Mouse (Mus musculus) testis, adult 2 months (tissue): ENCODE measurements around the gene Rprd1b. TPM values are rescaled to one million over a fixed set of nuclear protein-coding genes. Genes with fewer than 3 reads are reported as not detected.
A peak's percentile ranks its signal among the peaks of the same experiment; 100 is the strongest.

Source experiments
- H3K27ac ChIP-seq: fragments of 200-500 bp; 2 replicates; pipeline ENCODE4 v1.5.1; 2012; ENCODE audit warnings: low read depth, low read length; ENCODE audit not compliant: control insufficient read depth, insufficient read depth
- H3K27me3 ChIP-seq: fragments of 200-500 bp; 2 replicates; pipeline ENCODE4 v1.6.1; 2012; ENCODE audit warnings: mild to moderate bottlenecking, low read length, moderate library complexity; ENCODE audit not compliant: control insufficient read depth, insufficient read depth
- H3K36me3 ChIP-seq: fragments of 200-500 bp; 2 replicates; pipeline ENCODE4 v1.6.1; 2012; ENCODE audit warnings: mild to moderate bottlenecking, low read length; ENCODE audit not compliant: control insufficient read depth, insufficient read depth
- H3K4me1 ChIP-seq: fragments of 200-500 bp; 2 replicates; pipeline ENCODE4 v1.6.1; 2012; ENCODE audit warnings: low read length; ENCODE audit not compliant: control insufficient read depth, insufficient read depth
- H3K4me3 ChIP-seq: fragments of 200-500 bp; 2 replicates; pipeline ENCODE4 v1.5.1; 2012; ENCODE audit warnings: low read depth, mild to moderate bottlenecking, low read length, moderate library complexity, mixed read lengths; ENCODE audit not compliant: control insufficient read depth
- CTCF ChIP-seq: fragments of 200-500 bp; IDR thresholded peaks from 2 replicates; pipeline ENCODE4 v1.5.1; 2012; ENCODE audit warnings: low read depth, mild to moderate bottlenecking, inconsistent platforms, low read length, moderate library complexity; ENCODE audit not compliant: control insufficient read depth, insufficient read depth, insufficient replicate concordance
- POLR2A ChIP-seq: fragments of 200-500 bp; IDR thresholded peaks from 2 replicates; pipeline ENCODE4 v1.6.1; 2012; ENCODE audit warnings: low read depth, mild to moderate bottlenecking, inconsistent platforms, low read length, moderate library complexity; ENCODE audit not compliant: control insufficient read depth
- polyA plus RNA-seq: library from polyadenylated mRNA; depleted of rRNA; stranded (reverse); fragments of >200 nt; gene quantifications from 2 replicates; pipeline ENCODE4 v1.2.3, GENCODE M21; 2012; rRNA removed

Rprd1b gene
- 7.2 and 7.3 TPM in 2 replicates for polyA plus RNA-seq

DNA sequence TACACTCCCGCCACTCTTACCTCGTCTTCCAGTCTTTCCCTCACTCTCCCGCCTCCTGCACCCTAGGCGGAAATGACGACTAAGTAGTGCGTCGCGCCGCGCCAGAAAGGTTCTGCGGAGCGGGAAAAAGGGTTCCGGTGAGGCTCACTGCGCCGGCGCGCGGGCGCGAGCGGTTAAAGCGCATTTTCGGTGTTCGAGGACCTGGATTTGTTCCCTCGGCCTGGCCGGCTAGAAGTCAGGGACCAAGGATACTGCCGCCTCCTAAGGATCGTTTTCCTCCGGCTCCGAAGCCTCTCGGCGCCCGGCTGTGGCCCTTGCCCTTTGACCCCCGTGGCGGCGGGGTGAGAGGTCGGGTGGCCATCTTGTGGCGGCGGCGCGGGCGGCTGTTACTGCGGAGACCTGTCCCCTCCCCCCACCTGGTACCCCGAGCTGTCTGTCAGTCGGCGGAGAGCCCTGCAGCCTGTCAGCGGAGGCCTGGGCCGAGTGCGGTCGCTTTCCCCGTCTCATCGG is at the start of gene Rprd1b, which contains the start of gene Tti1:
Gene Rprd1b, plus strand, starts transcription at position 144 of the 510 bp plus-strand sequence.
Gene Tti1, minus strand, starts transcription at position 80 of the 510 bp plus-strand sequence.
- Histone ChIP-seq H3K4me3 (peak within 1 kb of the TSS; percentile 98), H3K4me1 (peaks cover 8% of the 10 kb centered on the region), H3K36me3 (no peaks in the 10 kb centered on the region), H3K27ac (peak within 1 kb of the TSS; percentile 99), H3K27me3 (no peaks in the 10 kb centered on the region)
- TF ChIP-seq POLR2A, result peak; percentile 64; the same call in 1 of the 2 replicates
- no peak for TF ChIP-seq CTCF

- Histone ChIP-seq H3K4me1 (no peaks in the 10 kb centered on the region), H3K27me3 (no peaks in the 10 kb centered on the region), H3K4me3 (no peak overlapping the region), H3K27ac (no peak overlapping the region), H3K36me3 (no peaks in the 10 kb centered on the region)
- TF ChIP-seq POLR2A (no peak), CTCF (no peak)
Observed at GRCm38 (mm10) chr2:157979241-157979640, 49.1 kb upstream of the Rprd1b start.

- H3K27ac ChIP-seq, result no peak overlapping the region
- no peak overlapping the region for H3K4me3 ChIP-seq
- TF ChIP-seq CTCF, result no peak
- TF ChIP-seq POLR2A, result no peak
- no peaks in the 10 kb centered on the region for H3K4me1 ChIP-seq
- H3K36me3 ChIP-seq, result no peaks in the 10 kb centered on the region
- H3K27me3 ChIP-seq, result no peaks in the 10 kb centered on the region
Observed at GRCm38 (mm10) chr2:157982727-157983126, 45.6 kb upstream of the Rprd1b start.

GRCm38 (mm10) chr2:157983276-157983675 is 45.0 kb upstream of the Rprd1b start:
- Histone ChIP-seq H3K4me1 (no peaks in the 10 kb centered on the region), H3K4me3 (no peak overlapping the region), H3K27me3 (no peaks in the 10 kb centered on the region), H3K27ac (no peak overlapping the region), H3K36me3 (no peaks in the 10 kb centered on the region)
- TF ChIP-seq CTCF, result no peak
- no peak for TF ChIP-seq POLR2A

GRCm38 (mm10) chr2:157985611-157986010 is 42.7 kb upstream of the Rprd1b start:
- no peaks in the 10 kb centered on the region for H3K36me3 ChIP-seq
- no peaks in the 10 kb centered on the region for H3K4me1 ChIP-seq
- no peak overlapping the region for H3K4me3 ChIP-seq
- H3K27me3 ChIP-seq, result no peaks in the 10 kb centered on the region
- H3K27ac ChIP-seq, result no peak overlapping the region
- TF ChIP-seq CTCF (no peak), POLR2A (no peak)

DNA sequence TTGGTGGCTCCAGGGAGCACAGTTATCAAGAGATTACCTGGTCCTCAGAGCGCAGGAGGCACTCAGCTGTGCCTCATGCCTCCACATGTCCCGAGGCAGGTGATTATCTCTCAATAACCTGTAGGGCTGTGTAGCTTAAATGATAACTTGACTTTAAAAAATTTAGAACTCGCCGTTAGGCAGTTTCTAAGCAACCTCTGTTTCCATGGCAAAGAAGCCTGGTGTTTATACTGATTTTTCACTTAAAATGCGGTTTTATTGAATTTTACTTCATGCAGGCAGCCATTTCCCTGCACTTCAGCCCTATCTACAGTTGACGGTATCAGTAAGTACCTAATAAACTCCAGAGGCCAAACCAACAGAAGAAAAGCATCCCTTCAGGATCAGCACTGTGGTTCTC is 42.1 kb upstream of the Rprd1b start:
- no peaks in the 10 kb centered on the region for H3K36me3 ChIP-seq
- no peak overlapping the region for H3K27ac ChIP-seq
- H3K4me1 ChIP-seq, result no peaks in the 10 kb centered on the region
- no peaks in the 10 kb centered on the region for H3K27me3 ChIP-seq
- TF ChIP-seq POLR2A (no peak), CTCF (no peak)
- no peak overlapping the region for H3K4me3 ChIP-seq

DNA sequence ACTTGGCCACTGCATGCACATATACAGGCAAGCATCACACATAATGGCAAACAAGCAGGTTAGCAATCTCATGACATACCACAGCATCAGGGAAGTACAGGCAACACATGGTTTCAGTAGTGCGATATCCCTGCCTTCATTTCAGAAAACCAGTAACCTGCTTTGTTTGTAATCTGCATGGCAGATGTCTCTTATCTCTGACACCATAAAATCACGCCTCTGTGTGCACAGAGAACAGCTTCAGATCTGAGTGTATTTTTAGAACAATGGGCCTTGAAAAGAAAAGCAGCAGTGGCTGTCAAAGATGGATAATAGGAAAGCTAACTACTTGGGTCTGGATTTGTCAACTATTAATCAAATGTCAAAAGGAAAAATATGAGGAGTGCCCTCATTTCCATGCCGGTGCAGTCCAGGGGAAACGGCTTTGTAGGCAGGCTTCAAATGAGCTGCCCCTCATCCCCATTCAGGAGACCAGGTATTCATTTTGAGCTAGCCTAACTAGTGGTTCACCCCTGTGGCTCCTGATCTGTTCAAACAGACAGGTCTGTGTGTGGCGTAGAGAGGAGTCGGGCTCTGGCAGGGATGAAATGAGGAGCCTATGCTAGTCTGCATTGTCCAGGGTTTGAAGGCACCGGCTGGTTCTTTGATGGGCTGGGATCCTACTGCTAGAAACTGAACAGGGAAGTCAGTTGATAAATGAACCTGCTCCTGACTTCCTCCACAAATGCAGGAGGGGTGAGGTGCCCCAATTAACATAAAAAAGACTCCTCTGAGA is 39.7 kb upstream of the Rprd1b start:
- Histone ChIP-seq H3K27ac (no peak overlapping the region), H3K4me3 (peak overlapping the region; percentile 77), H3K4me1 (no peaks in the 10 kb centered on the region), H3K27me3 (no peaks in the 10 kb centered on the region), H3K36me3 (no peaks in the 10 kb centered on the region; the same call in 1 of the 2 replicates)
- TF ChIP-seq CTCF (no peak), POLR2A (no peak)
